Mouse (Mus musculus) spleen, adult 12 weeks (tissue): ENCODE results near the gene Il22ra1.

Experiments
- DNase-seq: peaks from one replicate; pipeline ENCODE4 v3.0.0; 2022; ENCODE audit warnings: low spot score

The Il22ra1 gene

DNA sequence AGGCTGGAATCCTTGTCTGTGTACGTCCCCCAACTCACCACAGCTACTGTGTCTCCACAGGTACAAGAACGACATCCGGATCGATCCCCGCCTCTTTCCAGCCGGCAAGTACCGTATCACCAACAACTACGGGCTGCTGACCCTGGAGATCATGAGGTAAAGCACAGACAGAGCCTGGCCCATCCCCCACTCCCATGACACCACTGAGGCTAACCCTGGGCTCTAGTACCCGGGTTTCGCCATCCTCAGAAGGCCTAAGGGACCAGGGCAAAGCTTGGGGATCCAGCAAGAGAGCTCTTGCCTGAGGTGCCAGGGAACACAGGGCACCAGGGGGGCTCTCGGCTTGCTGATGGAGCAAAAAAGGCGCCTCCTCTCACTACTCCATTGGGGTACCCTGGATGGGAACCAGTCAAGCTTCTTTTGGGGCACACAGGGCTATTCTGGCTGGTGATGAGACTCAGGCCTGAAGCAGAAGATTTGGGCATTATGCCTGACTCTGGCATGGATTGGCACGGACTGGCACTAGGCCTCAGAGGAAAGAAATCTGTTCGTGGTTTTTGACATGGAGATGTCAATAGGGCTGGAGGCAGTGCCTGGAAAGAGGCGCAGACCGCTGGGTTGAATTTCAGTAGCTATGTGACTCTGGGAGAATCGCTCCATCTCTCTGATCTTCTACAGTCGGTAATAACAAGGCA is 42.8 kb downstream of the Il22ra1 start:
- DNase-seq: no peak

DNA sequence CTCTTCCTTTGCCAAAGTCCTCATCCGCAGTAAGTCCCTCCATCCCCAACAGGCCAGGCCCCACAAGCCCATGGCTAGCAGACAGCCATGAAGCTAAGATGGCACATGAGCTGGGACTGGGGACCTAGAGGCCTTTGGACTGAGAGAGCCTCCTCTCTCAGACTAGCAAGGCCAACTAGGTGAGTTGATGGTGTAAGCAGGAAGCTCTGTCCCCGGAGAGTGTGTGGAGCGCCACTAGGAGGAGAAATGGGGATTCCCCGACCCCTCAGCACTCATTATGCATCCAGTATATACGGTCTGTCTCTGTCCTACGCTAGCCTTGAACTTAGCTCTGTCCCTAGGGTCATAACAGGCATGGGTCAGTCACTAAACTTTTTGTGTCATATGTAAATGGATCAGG is 43.6 kb downstream of the Il22ra1 start:
- no peak for DNase-seq

DNA sequence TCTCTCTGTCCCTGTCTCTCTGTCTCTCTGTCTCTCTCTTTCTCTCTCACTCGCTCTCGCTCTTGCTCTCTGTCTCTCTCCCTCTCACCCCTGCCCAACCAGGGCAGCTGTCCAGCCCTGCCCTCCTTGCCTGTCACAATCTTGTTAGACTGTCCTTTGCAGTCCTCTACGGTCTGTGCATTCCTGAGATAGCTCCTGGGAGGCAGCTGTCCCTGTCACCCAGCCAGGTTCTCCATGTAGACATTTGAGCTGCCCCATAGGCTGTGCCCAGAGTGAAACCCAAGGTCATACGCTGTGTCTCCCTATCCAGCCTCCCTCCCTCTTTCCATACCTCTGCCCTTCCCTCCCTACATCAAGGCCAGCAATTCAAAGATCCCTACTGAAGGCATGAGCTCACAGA is 44.7 kb downstream of the Il22ra1 start:
- no peak for DNase-seq

DNA sequence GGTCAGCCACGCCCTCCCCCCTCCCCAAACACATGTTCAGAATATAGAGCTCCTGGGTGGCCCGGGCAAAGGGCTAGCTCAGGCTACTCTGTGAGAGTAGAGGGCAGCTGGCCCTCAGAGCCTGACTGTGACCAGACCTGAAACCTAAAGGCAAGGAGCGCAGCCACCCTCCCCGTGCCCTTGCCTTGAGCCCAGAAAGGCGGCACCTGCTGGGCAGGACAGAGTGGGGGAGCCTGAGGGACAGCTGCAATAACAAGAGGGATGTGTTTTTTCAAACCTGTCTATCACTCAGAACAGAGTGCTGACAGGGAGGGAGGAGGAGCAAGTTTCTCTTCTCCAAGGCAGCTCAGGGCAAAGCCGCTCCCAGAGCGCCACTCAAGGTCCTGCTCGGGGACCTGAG is 46.5 kb downstream of the Il22ra1 start:
- no peak for DNase-seq

DNA sequence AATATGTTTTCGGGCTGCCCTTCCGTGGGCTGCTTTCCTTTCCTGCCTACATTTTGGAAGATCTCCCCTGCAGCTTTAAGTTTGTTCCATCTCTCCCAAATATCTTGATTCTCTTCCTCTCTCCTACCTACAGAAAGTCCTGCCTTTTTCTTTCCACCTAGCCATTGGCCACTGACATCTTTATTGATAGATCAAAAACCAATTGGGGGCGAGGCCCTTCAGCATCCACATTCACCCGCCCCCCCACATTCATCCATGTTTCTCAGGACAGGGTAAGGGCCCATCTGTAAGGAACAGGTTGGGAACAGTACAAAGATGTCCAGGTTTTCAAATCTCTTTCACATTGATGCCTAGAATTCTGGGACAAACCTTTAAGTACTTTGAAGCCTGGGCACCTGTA is 48.9 kb downstream of the Il22ra1 start:
- DNase-seq: no peak

DNA sequence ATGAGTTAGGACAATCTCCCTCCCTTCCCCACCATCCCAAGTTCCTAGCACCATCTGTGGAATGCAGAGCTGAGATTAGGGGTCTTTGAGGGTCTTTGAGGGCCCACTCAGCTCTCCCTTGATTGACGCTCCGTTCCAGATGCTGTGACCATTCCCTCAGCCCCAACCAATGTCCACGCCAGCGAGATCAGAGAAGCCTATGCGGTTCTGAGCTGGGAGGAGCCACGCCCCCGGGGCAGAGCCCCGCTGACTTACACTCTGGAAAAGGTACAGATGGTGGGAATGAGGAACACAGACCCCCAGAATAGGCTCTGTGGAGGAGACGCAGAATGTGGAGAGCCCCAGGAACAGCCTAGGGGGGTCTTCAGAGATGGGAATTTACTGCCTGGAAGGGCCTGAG is 51.7 kb downstream of the Il22ra1 start:
- DNase-seq: no peak

DNA sequence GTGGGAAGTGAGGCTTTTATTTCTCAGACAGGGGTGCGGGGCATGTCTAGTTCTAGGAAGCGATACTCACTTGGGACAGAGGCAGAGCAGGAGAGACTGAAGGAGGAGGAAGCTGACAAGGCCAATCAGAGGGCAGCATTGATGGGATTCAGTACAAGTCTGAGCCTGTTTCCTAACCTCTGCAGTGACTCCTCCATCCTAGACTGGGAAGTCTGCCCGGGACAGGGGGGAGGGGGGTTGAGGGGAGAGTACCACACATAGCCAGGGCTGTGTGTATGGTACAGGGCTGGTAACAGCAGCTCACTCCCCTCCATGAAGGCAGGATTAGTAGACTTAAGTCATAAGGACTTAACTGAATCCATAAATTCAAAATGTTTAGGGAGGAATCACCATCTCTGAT is 52.3 kb downstream of the Il22ra1 start:
- no peak for DNase-seq

DNA sequence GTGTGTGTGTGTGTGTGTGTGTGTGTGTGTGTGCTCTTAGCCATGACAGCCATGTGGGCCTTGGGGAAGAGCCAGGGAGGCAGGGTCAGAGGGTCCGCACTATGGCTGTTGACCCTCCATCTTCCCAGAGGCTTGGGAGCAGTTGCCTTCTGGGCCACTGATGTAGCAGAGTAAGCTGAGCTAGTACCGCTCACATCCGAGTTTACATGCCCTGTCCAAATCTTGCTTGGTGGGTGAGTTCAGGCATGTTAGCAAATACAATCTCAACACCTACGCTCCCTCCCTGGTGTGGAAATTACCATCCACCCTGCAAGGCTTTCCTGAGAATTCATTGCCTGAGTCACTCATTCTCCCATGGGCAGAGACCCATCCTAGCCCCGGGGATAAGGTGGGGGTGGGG is 53.3 kb downstream of the Il22ra1 start:
- no peak for DNase-seq

DNA sequence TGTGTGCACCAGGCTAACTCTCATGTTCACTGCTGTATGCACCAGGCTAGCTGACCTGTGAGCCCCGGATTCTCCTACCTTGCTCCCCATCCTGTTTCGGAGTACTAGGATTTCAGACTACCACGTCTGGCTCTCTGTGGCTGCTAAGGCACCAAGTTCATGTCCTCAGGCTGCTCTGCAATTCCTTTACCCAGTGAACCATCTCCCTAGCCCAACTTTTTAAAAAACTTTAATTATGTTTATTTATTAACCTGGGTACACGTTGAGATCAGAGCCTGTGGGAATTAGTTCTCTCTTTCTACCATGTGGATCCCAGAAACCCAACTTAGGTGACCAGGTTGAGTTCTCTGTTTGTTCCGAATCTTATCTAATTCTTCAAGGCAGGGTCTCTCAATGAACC is 58.6 kb downstream of the Il22ra1 start:
- DNase-seq: no peak

DNA sequence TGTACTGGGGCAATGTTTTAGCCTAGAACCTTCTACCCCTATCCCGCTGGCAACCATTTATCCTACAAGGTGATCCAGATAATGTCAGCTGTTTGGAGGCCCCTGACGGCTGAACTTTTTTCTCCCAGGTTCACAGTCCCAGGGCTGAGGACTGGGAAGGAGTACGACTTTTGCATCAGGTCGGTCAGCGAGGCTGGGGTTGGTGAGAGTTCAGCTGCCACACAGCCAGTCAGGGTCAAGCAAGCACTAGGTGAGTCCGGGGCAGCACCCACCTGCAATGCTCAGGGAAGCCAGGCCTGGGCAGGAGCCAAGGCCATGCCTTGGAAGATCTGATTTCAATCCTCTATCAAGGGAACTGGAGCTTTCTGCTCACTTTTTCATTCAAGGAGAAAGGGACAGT is 59.3 kb downstream of the Il22ra1 start:
- DNase-seq: no peak

DNA sequence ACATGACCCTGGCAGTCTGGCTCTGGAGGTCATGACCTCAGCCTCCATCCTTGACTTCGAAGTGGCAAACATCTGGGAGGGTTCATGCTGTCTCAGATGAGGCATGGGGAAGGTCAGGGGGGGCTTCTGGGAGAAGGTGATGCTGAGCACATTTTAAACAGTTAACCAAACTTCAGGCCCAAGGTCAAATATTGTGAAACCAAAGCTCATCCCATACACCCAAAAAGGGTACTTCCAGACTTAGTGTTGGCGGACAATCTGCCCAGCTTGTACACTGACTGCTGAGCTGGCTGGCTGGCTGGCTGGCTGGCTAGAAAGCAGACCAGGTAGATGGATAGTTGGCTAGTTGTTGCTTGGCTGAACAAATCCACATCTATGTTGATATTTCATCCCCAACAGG is 61.2 kb downstream of the Il22ra1 start:
- DNase-seq: no peak

DNA sequence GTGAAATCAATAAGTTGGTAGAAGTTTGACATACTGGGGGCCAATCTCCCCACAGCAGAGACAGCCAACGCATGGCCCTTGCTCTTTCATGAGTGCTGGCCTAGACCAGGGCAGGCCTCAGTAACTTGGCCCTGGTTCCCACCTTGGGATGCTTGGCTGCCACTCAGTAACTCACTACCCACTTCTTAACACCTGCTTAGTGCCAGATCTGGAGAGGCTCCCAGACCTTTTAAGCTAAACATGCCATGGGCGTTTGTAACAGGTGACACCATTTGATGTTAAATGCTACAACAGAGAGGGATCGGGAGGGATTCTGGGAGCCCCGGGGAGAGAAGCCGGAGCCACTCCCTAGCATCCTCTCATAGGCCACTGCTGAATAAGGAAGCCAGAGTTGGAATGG is 64.8 kb downstream of the Il22ra1 start:
- no peak for DNase-seq

DNA sequence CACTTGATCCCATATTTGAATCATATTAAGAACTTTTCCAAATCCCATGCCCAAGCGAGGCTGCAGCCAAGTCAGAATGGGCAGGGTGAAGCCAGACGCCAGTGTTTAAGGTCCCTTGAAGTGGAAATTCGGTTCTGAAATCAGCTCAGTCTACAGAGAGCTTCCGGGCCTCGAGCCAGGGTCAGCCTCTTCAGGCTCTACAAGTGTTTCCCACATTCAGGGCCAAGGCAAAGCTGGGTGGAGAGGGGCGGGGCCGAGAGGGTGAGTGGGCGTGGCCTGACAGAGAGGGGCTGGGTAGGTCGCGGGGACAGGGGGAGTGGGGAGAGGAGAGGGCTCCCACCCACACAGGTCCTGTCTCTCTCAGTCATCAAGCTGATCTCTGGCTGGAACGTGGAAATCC is 70.0 kb downstream of the Il22ra1 start:
- DNase-seq: no peak

DNA sequence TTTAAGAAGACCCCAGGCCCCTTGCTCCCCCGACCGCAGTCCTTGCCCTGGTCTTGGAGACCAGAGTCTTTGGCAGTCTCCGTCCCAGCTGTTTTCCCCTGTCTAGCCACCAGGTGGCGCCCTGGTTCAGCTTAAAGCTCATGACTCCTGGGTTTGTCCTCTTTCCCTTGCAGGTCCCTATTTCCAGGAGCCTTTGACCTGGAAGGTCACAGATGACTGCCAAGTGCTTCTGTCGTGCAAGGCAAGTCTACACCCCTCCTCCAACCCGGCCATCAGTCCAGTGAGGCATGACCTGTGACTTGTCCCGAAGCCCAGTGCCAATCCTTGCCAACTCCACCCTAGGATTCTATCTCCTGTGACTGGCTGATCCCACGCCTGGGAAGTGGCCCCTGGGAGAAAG is 73.6 kb downstream of the Il22ra1 start:
- DNase-seq: peak; percentile 74
